Mouse (Mus musculus): ENCODE measurements around the gene Stk31.
"Not testable (repeated sequence)": the region's sequence is repeated elsewhere in the genome, so short reads cannot be mapped to it uniquely, and the experiment has no call there.

The Stk31 gene

GRCm38 (mm10) chr6:49395316-49395715, at the start of gene Stk31:
Gene Stk31, plus strand, starts transcription at chr6:49395604.
- DNase-seq, result no peak

- DNase-seq, result no peak
Measured at GRCm38 (mm10) chr6:49349826-49350225, 45.6 kb upstream of the Stk31 start.

GRCm38 (mm10) chr6:49354613-49355012, 40.8 kb upstream of the Stk31 start:
- DNase-seq, result no peak

GRCm38 (mm10) chr6:49355171-49355570, 40.2 kb upstream of the Stk31 start:
- DNase-seq, result no peak

GRCm38 (mm10) chr6:49360420-49360819, 35.0 kb upstream of the Stk31 start:
- no peak for DNase-seq

- DNase-seq, result peak; percentile 93 to 97
Measured at GRCm38 (mm10) chr6:49367159-49368054, 28.0 kb upstream of the Stk31 start, which contains the start of gene Fam221a. Gene Fam221a, plus strand, starts transcription at chr6:49367739.

- DNase-seq, result no peak
Measured at GRCm38 (mm10) chr6:49368212-49368611, 27.2 kb upstream of the Stk31 start.

- DNase-seq, result no peak
Measured at GRCm38 (mm10) chr6:49372705-49373104, 22.7 kb upstream of the Stk31 start.

- DNase-seq, result no peak
Measured at GRCm38 (mm10) chr6:49373943-49374342, 21.5 kb upstream of the Stk31 start.

GRCm38 (mm10) chr6:49378328-49378727, 17.1 kb upstream of the Stk31 start:
- no peak for DNase-seq

- no peak for DNase-seq
Measured at GRCm38 (mm10) chr6:49394276-49394675, 1.1 kb upstream of the Stk31 start.

GRCm38 (mm10) chr6:49397466-49397865, 2.1 kb downstream of the Stk31 start:
- DNase-seq, result no peak

GRCm38 (mm10) chr6:49398365-49398764, 3.0 kb downstream of the Stk31 start:
- DNase-seq, result no peak

- no peak for DNase-seq
Measured at GRCm38 (mm10) chr6:49410830-49411229, 15.4 kb downstream of the Stk31 start.

GRCm38 (mm10) chr6:49412967-49413366, 17.6 kb downstream of the Stk31 start:
- not testable (repeated sequence) for DNase-seq

GRCm38 (mm10) chr6:49415971-49416370, 20.6 kb downstream of the Stk31 start:
- DNase-seq, result no peak

GRCm38 (mm10) chr6:49437306-49437705, 41.9 kb downstream of the Stk31 start:
- no peak for DNase-seq

- DNase-seq, result no peak
Measured at GRCm38 (mm10) chr6:49458112-49458511, 62.7 kb downstream of the Stk31 start.

- no peak for DNase-seq
Measured at GRCm38 (mm10) chr6:49483205-49483604, 87.8 kb downstream of the Stk31 start.

- DNase-seq, result no peak
Measured at GRCm38 (mm10) chr6:49491526-49491925, 96.1 kb downstream of the Stk31 start.

- peak in 1 of 2 experiments; percentile 5 for DNase-seq
Measured at GRCm38 (mm10) chr6:49519053-49519452, 123.6 kb downstream of the Stk31 start.

Measured in thymus, adult 18-20 months (tissue).